20 mouse cellular contexts compared by ENCODE assay signal in the genomic region with DNA sequence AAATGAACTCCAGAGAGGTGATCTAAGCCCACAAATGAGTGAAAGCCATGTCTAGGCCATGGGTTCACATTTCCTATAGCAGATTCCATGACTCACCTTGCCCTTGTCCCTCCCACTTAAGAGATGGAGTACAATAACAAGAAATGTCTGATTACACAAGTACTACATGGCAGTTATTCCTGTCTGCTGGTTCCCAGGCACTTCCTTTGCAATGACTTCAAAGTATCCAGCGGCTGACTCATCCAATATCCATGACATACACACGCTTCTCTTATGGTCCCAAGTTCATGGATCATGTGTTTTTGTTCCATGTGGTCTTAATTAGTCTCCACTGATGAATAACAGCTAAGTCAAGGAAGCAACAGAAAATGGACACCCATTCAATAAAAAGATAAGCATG. TPM values are rescaled to one million over a fixed set of nuclear protein-coding genes. Genes with fewer than 3 reads are reported as not detected.
"Had no signal": no experiment of that assay in that cellular context is flagged by ENCODE, and none has a peak within 500 bp of the region (broad histone marks: within the 10 kb centered on the region; RNA-seq: fewer than 3 reads in every experiment).

No protein-coding gene starts in this region.

- DNase-seq: kidney, adult 2 months; kidney, postnatal 36 days; layer of hippocampus, postnatal 36 days; liver, embryonic 13.5 days; lung, adult 2 months; lung, postnatal 36 days; midbrain, embryonic 14.5 days; retina, postnatal 1 day; right cerebral cortex, postnatal 25 days; spleen, adult 18-20 months; thymus, adult 18-20 months; thymus, postnatal 36 days had no signal

- H3K36me3 ChIP-seq: liver, embryonic 13.5 days; midbrain, embryonic 10.5 days; neural tube, embryonic 12.5 days; neural tube, embryonic 15.5 days; stomach, embryonic 15.5 days had no signal

- H3K4me3 ChIP-seq: left cerebral cortex, adult 2 months; liver, embryonic 13.5 days; megakaryocyte, embryonic 14.5 days; midbrain, embryonic 10.5 days; neural tube, embryonic 12.5 days; neural tube, embryonic 15.5 days; stomach, embryonic 15.5 days had no signal

- H3K4me2 ChIP-seq: liver, embryonic 13.5 days; neural tube, embryonic 12.5 days; neural tube, embryonic 15.5 days; stomach, embryonic 15.5 days had no signal

- H3K4me1 ChIP-seq: liver, embryonic 13.5 days; megakaryocyte, embryonic 14.5 days; neural tube, embryonic 12.5 days; neural tube, embryonic 15.5 days; stomach, embryonic 15.5 days had no signal

- H3K27me3 ChIP-seq: liver, embryonic 13.5 days; megakaryocyte, embryonic 14.5 days; neural tube, embryonic 12.5 days; neural tube, embryonic 15.5 days; stomach, embryonic 15.5 days had no signal

- H3K9ac ChIP-seq: liver, embryonic 13.5 days; neural tube, embryonic 12.5 days; neural tube, embryonic 15.5 days; stomach, embryonic 15.5 days had no signal

- H3K9me3 ChIP-seq: liver, embryonic 13.5 days; midbrain, embryonic 10.5 days; neural tube, embryonic 15.5 days; stomach, embryonic 15.5 days had no signal

- H3K27ac ChIP-seq: kidney, postnatal 0 days; left cerebral cortex, adult 2 months; liver, embryonic 13.5 days; midbrain, embryonic 10.5 days; neural tube, embryonic 12.5 days; neural tube, embryonic 15.5 days; stomach, embryonic 15.5 days had no signal

RNA-seq across cellular contexts. Expression of a gene that starts 1.1 kb away (rescaled TPM):
- total RNA-seq: liver, adult 2 months had no signal
- polyA plus RNA-seq: liver, adult 2 months; midbrain, embryonic 10.5 days had no signal
